21 mouse cellular contexts compared by ENCODE assay signal in genomic region chr11:75842904-75843619, GRCm38 (mm10). TPM values are rescaled to one million over a fixed set of nuclear protein-coding genes. Genes with fewer than 3 reads are reported as not detected.
DNase-seq lines count a peak whose midpoint lies in the region; ATAC-seq lines count a peak whose summit lies in the region.
"Had no signal": no experiment of that assay in that cellular context is flagged by ENCODE, and none has a peak within 500 bp of the region (broad histone marks: within the 10 kb centered on the region; RNA-seq: fewer than 3 reads in every experiment).

No protein-coding gene starts in this region.

- H3K36me3 ChIP-seq in midbrain, embryonic 13.5 days: no peaks in the 10 kb centered on the region
- no peaks in the 10 kb centered on the region for H3K36me3 ChIP-seq in midbrain, embryonic 11.5 days (ENCODE audit: control insufficient read depth, insufficient read depth, low read length)
- H3K36me3 ChIP-seq: embryonic facial prominence, embryonic 12.5 days; heart, embryonic 13.5 days; kidney, embryonic 15.5 days; stomach, embryonic 15.5 days had no signal

- peak; percentile 21 for DNase-seq in embryo, embryonic 10.5 days (ENCODE audit: low spot score)
- no peak for DNase-seq in embryo, embryonic 10 days (ENCODE audit: low spot score)
- no peak for DNase-seq in midbrain, embryonic 11.5 days (ENCODE audit: low spot score, missing footprints)
- DNase-seq in cerebellum, postnatal 36 days: peak; percentile 58 to 66
- DNase-seq in retina, postnatal 1 day: peak; percentile 52
- DNase-seq in thymus, postnatal 4 days: no peak
- no peak for DNase-seq in ovary, postnatal 14 days (ENCODE audit: low spot score)
- DNase-seq: adrenal gland, postnatal 25 days; gastrocnemius, postnatal 36 days; lung, embryonic 14.5 days; right cerebral cortex, adult 18-20 months; spleen, adult 18-20 months; thymus, postnatal 36 days had no signal

- no peaks in the 10 kb centered on the region for H3K27me3 ChIP-seq in midbrain, embryonic 13.5 days
- no peaks in the 10 kb centered on the region for H3K27me3 ChIP-seq in midbrain, embryonic 11.5 days (ENCODE audit: control insufficient read depth, insufficient read depth, low read length)
- H3K27me3 ChIP-seq: CH12.LX; kidney, embryonic 15.5 days; stomach, embryonic 15.5 days had no signal

- ATAC-seq in midbrain, embryonic 13.5 days: no peak
- ATAC-seq in midbrain, embryonic 11.5 days (ENCODE audit: low FRiP score): no peak
- ATAC-seq: activated CD4-positive, CD25-positive, alpha-beta regulatory T cell, adult 4 months had no signal

- WGBS in midbrain, embryonic 13.5 days: 73% methylated on average over 4 of the region's 4 CpGs
- 58% methylated on average over 4 of the region's 4 CpGs for WGBS in midbrain, embryonic 11.5 days

- peak overlapping the region; percentile 35; the same call in 1 of the 2 replicates for H3K27ac ChIP-seq in midbrain, embryonic 13.5 days
- no peak overlapping the region; the same call in 1 of the 2 replicates for H3K27ac ChIP-seq in midbrain, embryonic 11.5 days (ENCODE audit: low read depth, low read length)
- H3K27ac ChIP-seq: embryonic facial prominence, embryonic 12.5 days; heart, embryonic 13.5 days; kidney, embryonic 15.5 days; macrophage; stomach, embryonic 15.5 days had no signal

- no peak overlapping the region for H3K4me3 ChIP-seq in midbrain, embryonic 13.5 days (replicated peaks)
- no peak overlapping the region for H3K4me3 ChIP-seq in midbrain, embryonic 11.5 days (ENCODE audit: low read depth, low read length)
- H3K4me3 ChIP-seq: embryonic facial prominence, embryonic 12.5 days; heart, embryonic 13.5 days; kidney, embryonic 15.5 days; stomach, embryonic 15.5 days had no signal

- no peak overlapping the region for H3K4me2 ChIP-seq in midbrain, embryonic 13.5 days (replicated peaks)
- H3K4me2 ChIP-seq in midbrain, embryonic 11.5 days: no peak overlapping the region
- H3K4me2 ChIP-seq: embryonic facial prominence, embryonic 12.5 days; heart, embryonic 13.5 days; kidney, embryonic 15.5 days; lung, embryonic 14.5 days; stomach, embryonic 15.5 days had no signal

- no peak overlapping the region for H3K9ac ChIP-seq in midbrain, embryonic 13.5 days (replicated peaks)
- no peak overlapping the region for H3K9ac ChIP-seq in midbrain, embryonic 11.5 days (ENCODE audit: low read length)
- H3K9ac ChIP-seq: embryonic facial prominence, embryonic 12.5 days; heart, embryonic 13.5 days; kidney, embryonic 15.5 days; lung, embryonic 14.5 days; stomach, embryonic 15.5 days had no signal

- no peaks in the 10 kb centered on the region for H3K9me3 ChIP-seq in midbrain, embryonic 13.5 days
- no peaks in the 10 kb centered on the region for H3K9me3 ChIP-seq in midbrain, embryonic 11.5 days (ENCODE audit: control insufficient read depth, low read length)
- H3K9me3 ChIP-seq: embryonic facial prominence, embryonic 12.5 days; heart, embryonic 13.5 days; kidney, embryonic 15.5 days; stomach, embryonic 15.5 days had no signal

- H3K4me1 ChIP-seq in midbrain, embryonic 13.5 days (replicated peaks): peaks cover 48% of the 10 kb centered on the region
- peaks cover 21% of the 10 kb centered on the region for H3K4me1 ChIP-seq in midbrain, embryonic 11.5 days (ENCODE audit: control insufficient read depth, insufficient read depth, low read length)

RNA-seq across cellular contexts. Expression of gene Doc2b, which starts 47.2 kb away (rescaled TPM):
- polyA plus RNA-seq in midbrain, embryonic 13.5 days (2015; fragmentation: Nextera tagmentation; extraction: Ambion mirVana): 1.0 and 1.1 TPM in 2 replicates
- polyA plus RNA-seq in midbrain, embryonic 11.5 days (2014; fragmentation: Nextera tagmentation; extraction: Ambion mirVana): 0.58 and 0.68 TPM in 2 replicates
- polyA plus RNA-seq: activated CD4-positive, CD25-positive, alpha-beta regulatory T cell, adult 4 months; macrophage had no signal

Comparison
In these comparisons a context has a peak if more than half of its experiments do, and no peak if none do; other contexts are left out.
1. DNase-seq: peak in embryo, embryonic 10.5 days (single experiment), cerebellum, postnatal 36 days (2 of 2) and retina, postnatal 1 day (single experiment); none in embryo, embryonic 10 days (single experiment), midbrain, embryonic 11.5 days (single experiment), thymus, postnatal 4 days (single experiment) and ovary, postnatal 14 days (single experiment).